Mouse (Mus musculus) embryonic facial prominence, embryonic 13.5 days (tissue): ENCODE measurements at regions not wholly inside any gene's neighbourhood (a gene's known extent, or its start where the extent isn't known, plus 50 kb on each side); places are given as distances from the start of the nearest gene placed in this dataset.
A peak's percentile ranks its signal among the peaks of the same experiment; 100 is the strongest.

Source experiments
- ATAC-seq: fragments of 200-750 bp; cut with Nextera tagmentation; 2 replicates; pipeline ENCODE4 v1.8.0; 2017; ENCODE audit warnings: low read depth; ENCODE audit not compliant: insufficient number of reproducible peaks, insufficient read depth, low FRiP score, low TSS enrichment
- H3K27ac ChIP-seq: fragments of 300-500 bp; sonication (generic); 2 replicates; pipeline ENCODE4 v1.5.1; 2015; ENCODE audit warnings: moderate library complexity, mild to moderate bottlenecking, inconsistent platforms
- H3K27me3 ChIP-seq: fragments of 300-500 bp; sonication (generic); 2 replicates; pipeline ENCODE4 v1.6.1; 2015; ENCODE audit warnings: mild to moderate bottlenecking, inconsistent platforms
- H3K36me3 ChIP-seq: fragments of 300-500 bp; sonication (generic); 2 replicates; pipeline ENCODE4 v1.6.1; 2015; ENCODE audit warnings: mild to moderate bottlenecking, inconsistent platforms
- H3K4me1 ChIP-seq: fragments of 300-500 bp; sonication (generic); 2 replicates; pipeline ENCODE4 v1.6.1; 2015; ENCODE audit warnings: inconsistent platforms
- H3K4me2 ChIP-seq: fragments of 300-500 bp; sonication (generic); 2 replicates; pipeline ENCODE4 v1.6.1; 2015; ENCODE audit warnings: moderate library complexity, mild to moderate bottlenecking, inconsistent platforms
- H3K4me3 ChIP-seq: fragments of 300-500 bp; sonication (generic); 2 replicates; pipeline ENCODE4 v1.5.1; 2015; ENCODE audit warnings: mild to moderate bottlenecking, inconsistent platforms
- H3K9ac ChIP-seq: fragments of 300-500 bp; sonication (generic); 2 replicates; pipeline ENCODE4 v1.6.1; 2015; ENCODE audit warnings: mild to moderate bottlenecking, inconsistent platforms
- H3K9me3 ChIP-seq: fragments of 300-500 bp; sonication (generic); 2 replicates; pipeline ENCODE4 v1.6.1; 2016; ENCODE audit warnings: inconsistent platforms
- WGBS: fragments of 180-500 bp; shearing (Covaris S2); methylation state at CpG from one replicate; pipeline ENCODE4 v1.1.7; 2015; ENCODE audit warnings: mixed read lengths; 5-methylcytosine and 5-hydroxymethylcytosine counted together

GRCm38 (mm10) chr9:115361191-115361590 lies 51.0 kb upstream of the Stt3b start:
- Histone ChIP-seq H3K4me2 (no peak overlapping the region), H3K4me3 (no peak overlapping the region), H3K36me3 (no peaks in the 10 kb centered on the region), H3K9me3 (no peaks in the 10 kb centered on the region), H3K9ac (no peak overlapping the region), H3K27me3 (no peaks in the 10 kb centered on the region), H3K27ac (no peak overlapping the region), H3K4me1 (peaks cover 10% of the 10 kb centered on the region)
- WGBS, result 60% methylated on average over 5 of the region's 5 CpGs
- no peak for ATAC-seq

DNA sequence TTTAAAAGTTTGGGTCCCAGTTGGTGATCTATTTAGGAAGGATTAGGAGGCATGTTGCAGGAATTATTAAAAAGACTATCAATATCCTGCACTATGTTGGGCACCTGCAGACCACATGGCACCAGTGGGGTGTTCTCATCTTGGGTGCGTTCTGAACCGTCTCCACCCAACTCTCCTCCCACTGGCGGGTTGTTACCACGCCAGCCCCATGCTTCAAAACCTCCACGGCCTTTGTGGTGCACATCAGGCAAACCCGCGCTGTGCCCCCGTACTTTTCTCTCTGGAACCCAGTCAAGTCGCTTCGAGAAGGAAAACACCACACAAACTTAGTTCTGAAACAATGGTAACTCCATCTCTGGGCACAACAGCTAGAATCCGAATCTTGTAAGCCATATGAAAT lies 51.7 kb upstream of the Stt3b start:
- no peak for ATAC-seq
- Histone ChIP-seq H3K9ac (no peak overlapping the region), H3K4me3 (no peak overlapping the region), H3K36me3 (no peaks in the 10 kb centered on the region), H3K4me1 (peaks cover 5% of the 10 kb centered on the region; the same call in 1 of the 2 replicates), H3K27ac (no peak overlapping the region), H3K9me3 (no peaks in the 10 kb centered on the region), H3K4me2 (no peak overlapping the region), H3K27me3 (no peaks in the 10 kb centered on the region)
- WGBS, result 87% methylated on average over 11 of the region's 11 CpGs

GRCm38 (mm10) chr9:115362486-115362885 lies 52.3 kb upstream of the Stt3b start:
- Histone ChIP-seq H3K9me3 (no peaks in the 10 kb centered on the region), H3K36me3 (no peaks in the 10 kb centered on the region), H3K4me2 (no peak overlapping the region), H3K27me3 (no peaks in the 10 kb centered on the region), H3K4me1 (no peaks in the 10 kb centered on the region; the same call in 1 of the 2 replicates), H3K27ac (no peak overlapping the region), H3K4me3 (no peak overlapping the region), H3K9ac (no peak overlapping the region)
- 83% methylated on average over 4 of the region's 4 CpGs for WGBS
- no peak for ATAC-seq

- Histone ChIP-seq H3K4me3 (no peak overlapping the region), H3K27ac (no peak overlapping the region), H3K9ac (no peak overlapping the region), H3K4me2 (no peak overlapping the region), H3K36me3 (no peaks in the 10 kb centered on the region), H3K9me3 (no peaks in the 10 kb centered on the region), H3K4me1 (no peaks in the 10 kb centered on the region), H3K27me3 (no peaks in the 10 kb centered on the region)
- WGBS, result 86% methylated on average over 16 of the region's 16 CpGs
- ATAC-seq, result no peak
These were observed 55.0 kb upstream of the Stt3b start for GRCm38 (mm10) chr9:115364919-115365861.

DNA sequence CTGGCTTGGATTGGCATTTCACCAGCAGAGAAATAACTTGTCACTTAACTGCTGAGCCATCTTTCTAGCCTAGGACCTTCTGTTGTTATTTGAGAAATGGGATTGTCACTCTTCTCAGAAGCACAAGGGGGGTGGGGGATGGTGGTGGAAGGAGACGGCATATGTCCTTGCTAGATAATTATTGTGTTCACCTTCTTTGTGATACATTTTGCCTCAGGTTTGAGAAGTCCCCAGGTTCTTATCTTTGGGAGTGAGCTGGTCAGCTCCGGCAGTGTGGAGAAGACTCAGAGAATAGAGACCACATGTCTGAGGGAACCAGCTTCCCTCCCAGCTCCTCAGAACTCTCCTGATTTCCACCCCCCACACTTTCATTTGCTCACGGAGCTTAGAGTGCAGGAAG lies 57.6 kb upstream of the Stt3b start:
- no peak for ATAC-seq
- H3K9me3 ChIP-seq, result no peaks in the 10 kb centered on the region
- H3K36me3 ChIP-seq, result no peaks in the 10 kb centered on the region
- H3K9ac ChIP-seq, result no peak overlapping the region
- no peak overlapping the region for H3K4me3 ChIP-seq
- no peaks in the 10 kb centered on the region for H3K27me3 ChIP-seq
- 42% methylated on average over 3 of the region's 3 CpGs for WGBS
- no peak overlapping the region for H3K27ac ChIP-seq
- H3K4me2 ChIP-seq, result no peak overlapping the region
- no peaks in the 10 kb centered on the region for H3K4me1 ChIP-seq

GRCm38 (mm10) chr9:115380276-115380675 lies 70.1 kb upstream of the Stt3b start:
- Histone ChIP-seq H3K27me3 (no peaks in the 10 kb centered on the region), H3K9me3 (0 out of 2 replicates have a peak, but pooled peaks cover 8% of the 10 kb centered on the region), H3K36me3 (no peaks in the 10 kb centered on the region), H3K27ac (no peak overlapping the region), H3K9ac (no peak overlapping the region), H3K4me2 (no peak overlapping the region), H3K4me3 (no peak overlapping the region), H3K4me1 (no peaks in the 10 kb centered on the region)
- 80% methylated on average over 15 of the region's 15 CpGs for WGBS
- no peak for ATAC-seq

DNA sequence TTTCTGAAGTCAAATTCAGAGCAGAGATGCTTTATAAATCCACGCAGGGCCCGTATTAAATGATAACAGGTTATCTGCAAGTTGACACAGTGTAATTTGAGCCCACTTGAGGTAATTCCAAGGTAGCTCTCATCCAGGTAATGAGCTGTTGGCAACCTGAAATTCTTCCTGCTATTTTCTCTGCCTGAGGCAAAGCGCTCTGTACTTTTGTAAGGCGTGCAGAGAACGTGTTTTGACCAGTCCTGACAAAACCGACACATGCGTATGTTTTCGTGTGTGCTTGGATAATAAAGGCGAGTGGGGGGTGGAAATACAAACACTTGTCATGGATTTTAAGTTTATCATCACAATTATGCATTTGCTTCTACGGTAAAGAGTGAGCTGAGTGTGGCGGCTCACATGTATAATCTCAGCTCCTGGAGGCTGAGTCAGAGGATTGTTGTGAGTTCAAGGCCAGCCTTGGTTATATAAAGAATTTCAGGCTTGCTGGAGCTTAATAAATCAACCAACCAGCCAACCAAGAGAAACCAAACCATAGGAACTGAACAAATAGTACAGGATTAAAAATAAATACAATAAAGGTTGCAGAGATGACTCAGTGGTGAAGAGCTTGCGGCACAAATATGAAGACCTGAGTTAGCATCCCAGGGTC lies 72.7 kb upstream of the Stt3b start:
- H3K4me1 ChIP-seq, result no peaks in the 10 kb centered on the region
- H3K27ac ChIP-seq, result no peak overlapping the region
- H3K36me3 ChIP-seq, result no peaks in the 10 kb centered on the region
- no peak overlapping the region for H3K4me3 ChIP-seq
- H3K4me2 ChIP-seq, result no peak overlapping the region
- ATAC-seq, result 0 out of 2 replicates have a peak, but pooled peaks have one; percentile 37
- H3K9me3 ChIP-seq, result 0 out of 2 replicates have a peak, but pooled peaks cover 8% of the 10 kb centered on the region
- H3K27me3 ChIP-seq, result no peaks in the 10 kb centered on the region; the same call in 1 of the 2 replicates
- WGBS, result 69% methylated on average over 12 of the region's 12 CpGs
- no peak overlapping the region for H3K9ac ChIP-seq

GRCm38 (mm10) chr9:115383935-115384334 lies 73.7 kb upstream of the Stt3b start:
- Histone ChIP-seq H3K27me3 (no peaks in the 10 kb centered on the region; the same call in 1 of the 2 replicates), H3K9ac (no peak overlapping the region), H3K9me3 (0 out of 2 replicates have a peak, but pooled peaks cover 6% of the 10 kb centered on the region), H3K4me2 (no peak overlapping the region), H3K4me1 (no peaks in the 10 kb centered on the region), H3K36me3 (no peaks in the 10 kb centered on the region), H3K27ac (no peak overlapping the region), H3K4me3 (no peak overlapping the region)
- ATAC-seq, result no peak
- 68% methylated on average over 4 of the region's 4 CpGs for WGBS

DNA sequence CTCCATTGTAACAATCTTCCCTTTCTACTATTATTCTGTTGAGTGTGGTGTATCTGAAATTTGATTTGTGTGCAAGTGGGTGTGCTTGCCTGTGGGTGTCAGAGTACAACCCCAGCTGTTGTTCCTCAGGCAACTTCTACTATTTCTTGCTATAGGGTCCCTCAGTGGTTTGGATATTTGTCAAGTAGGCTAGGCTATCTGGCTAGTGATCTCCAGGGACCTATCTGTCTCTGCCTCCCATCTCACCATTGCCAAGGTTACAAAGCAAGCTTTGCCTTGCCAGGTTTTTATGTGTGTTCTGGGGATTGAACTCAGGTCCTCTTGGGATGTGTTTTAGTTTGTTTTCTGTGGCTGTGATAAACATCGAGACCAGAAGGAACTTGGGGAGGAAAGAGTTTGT lies 74.1 kb upstream of the Stt3b start:
- H3K4me1 ChIP-seq, result no peaks in the 10 kb centered on the region
- 95% methylated on average over 1 of the region's 1 CpGs for WGBS
- no peak overlapping the region for H3K27ac ChIP-seq
- no peak overlapping the region for H3K4me2 ChIP-seq
- H3K27me3 ChIP-seq, result no peaks in the 10 kb centered on the region; the same call in 1 of the 2 replicates
- 0 out of 2 replicates have a peak, but pooled peaks cover 3% of the 10 kb centered on the region for H3K9me3 ChIP-seq
- H3K36me3 ChIP-seq, result no peaks in the 10 kb centered on the region
- H3K4me3 ChIP-seq, result no peak overlapping the region
- no peak overlapping the region for H3K9ac ChIP-seq
- ATAC-seq, result no peak

DNA sequence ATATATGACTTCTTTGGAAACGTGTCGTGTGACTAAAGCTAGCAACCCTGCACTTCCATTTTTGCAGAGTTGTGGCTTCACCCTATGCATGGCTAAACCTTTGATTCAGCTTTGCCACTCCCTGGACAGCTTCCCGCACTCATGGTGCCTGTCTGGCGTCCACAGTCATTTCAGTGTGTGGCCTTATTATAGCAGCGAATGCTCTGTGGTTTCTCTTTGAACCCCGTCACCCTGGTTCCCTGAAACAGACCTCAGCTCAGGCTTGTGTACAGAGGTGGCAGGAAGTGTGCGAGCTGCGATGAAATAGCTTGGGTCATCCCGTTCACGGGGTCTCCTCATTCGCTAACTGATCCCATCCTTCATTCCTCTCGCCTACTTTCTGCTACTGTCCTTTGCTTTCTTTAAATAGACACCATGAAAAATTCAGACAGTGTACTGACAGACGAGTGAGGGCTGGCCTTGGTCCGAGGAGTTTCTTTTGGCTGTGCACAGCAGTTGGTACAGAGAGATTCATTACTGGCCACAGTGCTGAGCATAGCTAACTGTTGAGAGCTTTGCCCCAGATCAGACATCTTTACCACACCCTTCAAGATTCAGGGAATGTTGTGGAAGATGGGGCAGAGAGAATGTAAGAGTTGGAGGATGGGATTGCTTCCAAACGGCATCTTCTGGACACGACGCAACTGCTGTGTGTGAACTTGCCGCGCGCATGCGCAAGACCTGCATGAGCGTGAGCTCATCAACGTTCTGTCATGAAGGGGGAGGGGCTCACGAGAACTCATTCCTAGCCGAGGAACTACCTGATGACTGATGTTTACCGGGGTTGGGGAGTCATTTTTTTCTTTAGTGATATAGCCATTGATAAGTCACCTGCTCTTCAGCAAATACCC lies 77.5 kb upstream of the Stt3b start:
- no peak overlapping the region for H3K9ac ChIP-seq
- H3K4me1 ChIP-seq, result peaks cover 22% of the 10 kb centered on the region
- H3K27ac ChIP-seq, result no peak overlapping the region
- no peaks in the 10 kb centered on the region for H3K36me3 ChIP-seq
- no peak overlapping the region for H3K4me2 ChIP-seq
- H3K27me3 ChIP-seq, result no peaks in the 10 kb centered on the region; the same call in 1 of the 2 replicates
- H3K9me3 ChIP-seq, result 0 out of 2 replicates have a peak, but pooled peaks cover 3% of the 10 kb centered on the region
- 82% methylated on average over 26 of the region's 26 CpGs for WGBS
- no peak overlapping the region for H3K4me3 ChIP-seq
- ATAC-seq, result no peak

- Histone ChIP-seq H3K27ac (no peak overlapping the region), H3K9ac (no peak overlapping the region), H3K4me1 (peaks cover 24% of the 10 kb centered on the region), H3K9me3 (0 out of 2 replicates have a peak, but pooled peaks cover 3% of the 10 kb centered on the region), H3K4me3 (no peak overlapping the region), H3K4me2 (no peak overlapping the region), H3K27me3 (no peaks in the 10 kb centered on the region; the same call in 1 of the 2 replicates), H3K36me3 (no peaks in the 10 kb centered on the region)
- no peak for ATAC-seq
- WGBS, result 88% methylated on average over 11 of the region's 11 CpGs
These were observed 78.1 kb upstream of the Stt3b start for GRCm38 (mm10) chr9:115388361-115388759.
